Mouse (Mus musculus): ENCODE measurements around the gene Emilin1. TPM values are rescaled to one million over a fixed set of nuclear protein-coding genes. Genes with fewer than 3 reads are reported as not detected.

Gene Emilin1
- total and polyA plus RNA-seq, 3 experiments = 0.11 to 0.63 (median 0.34) TPM

DNA sequence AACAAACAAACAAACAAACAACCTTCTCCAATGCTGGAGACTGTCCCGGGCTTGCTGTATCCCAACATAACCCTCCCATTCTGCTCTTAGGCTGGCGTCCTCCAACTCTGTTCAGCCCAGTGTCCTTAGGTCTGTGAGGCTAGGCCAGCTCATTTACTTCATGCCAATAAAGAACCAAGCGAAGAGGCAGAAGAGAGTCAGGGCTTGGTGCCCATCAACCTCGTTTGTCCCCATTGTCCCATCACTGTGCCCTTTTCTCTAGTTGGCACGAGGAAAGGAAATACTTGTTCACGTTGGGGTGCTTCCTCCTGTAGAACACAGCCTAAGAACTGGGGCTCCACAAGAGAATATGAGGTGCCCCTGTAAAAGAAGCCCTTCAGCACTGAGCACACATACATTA lies 38.5 kb downstream of the Emilin1 start:
- H3K79me2 ChIP-seq (replicated peaks; ENCODE audit: control insufficient read depth, extremely low read depth, insufficient read depth, poor library complexity, severe bottlenecking) = no peaks in the 10 kb centered on the region
- H3K9ac ChIP-seq (ENCODE audit: insufficient read depth, low read depth) = no peak overlapping the region
- H3K4me3 ChIP-seq (replicated peaks in 1 of 3; ENCODE audit: low read depth in 2 of 3, low read length in 2 of 3, poor library complexity in 1 of 3) = no peak overlapping the region
- no peak for DNase-seq (ENCODE audit: extremely low read depth)
- dilution Hi-C loops (cut with MboI; ENCODE audit: extremely low pct_ligation_motif_present, extremely low pct_unique_long_range_greater_than_20kb, low sequenced_read_pairs) = no loop called here
- H3K27ac ChIP-seq (ENCODE audit: insufficient read depth, low read depth) = no peak overlapping the region
- H3K4me1 ChIP-seq (ENCODE audit: control insufficient read depth in 1 of 2, insufficient read depth in 2 of 2) = peaks cover 2 to 24% of the 10 kb centered on the region in 2 experiments; a peak in 3 of 4 replicates
- TF ChIP-seq CHD1 (IDR thresholded peaks at IDR 0.05; ENCODE audit: low read depth, low read length) (no peak), MAZ (IDR thresholded peaks at IDR 0.05; ENCODE audit: low read depth, low read length) (no peak), ETS1 (conservative IDR thresholded peaks at IDR 0.05; ENCODE audit: low read depth, low read length) (no peak)
- H3K27me3 ChIP-seq (replicated peaks) = peaks cover 10% of the 10 kb centered on the region
- in situ Hi-C loops (cut with MboI; ENCODE audit: low pct_ligation_motif_present, low pct_unique_long_range_greater_than_20kb, low sequenced_read_pairs) = no loop called here
- no peaks in the 10 kb centered on the region for H3K9me3 ChIP-seq (replicated peaks; ENCODE audit: low read length)
- H3K36me3 ChIP-seq (replicated peaks in 1 of 2; ENCODE audit: control insufficient read depth in 1 of 2, insufficient read depth in 1 of 2, low read length in 1 of 2) = peaks cover 38 to 47% of the 10 kb centered on the region in 2 experiments
- no peak overlapping the region for H3K4me2 ChIP-seq (ENCODE audit: insufficient read depth, low read depth, poor library complexity, severe bottlenecking)

DNA sequence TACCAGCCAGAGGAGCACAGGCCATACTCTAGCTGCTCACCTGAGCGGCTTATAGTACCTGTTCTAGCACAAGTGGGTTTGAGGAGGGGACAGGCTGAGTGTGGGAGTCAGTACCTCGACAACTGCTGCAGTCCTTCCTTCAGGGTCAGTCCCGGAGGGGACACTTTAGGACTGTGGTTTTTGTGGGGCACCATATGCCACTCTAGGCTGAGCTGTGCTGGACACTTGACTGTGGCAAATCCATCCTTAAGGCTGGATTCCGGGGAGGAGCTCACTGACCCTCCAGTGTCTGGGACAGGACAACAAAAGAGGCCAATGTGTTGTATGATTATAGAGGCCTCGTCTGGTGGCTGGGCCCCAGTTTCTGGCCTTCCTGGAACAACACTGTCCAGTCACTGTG lies 39.3 kb downstream of the Emilin1 start:
- peaks cover under 1% of the 10 kb centered on the region for H3K9me3 ChIP-seq (replicated peaks; ENCODE audit: low read length)
- H3K36me3 ChIP-seq (replicated peaks in 1 of 2; ENCODE audit: control insufficient read depth in 1 of 2, insufficient read depth in 1 of 2, low read length in 1 of 2) = peaks cover 43 to 50% of the 10 kb centered on the region in 2 experiments
- TF ChIP-seq CHD1 (IDR thresholded peaks at IDR 0.05; ENCODE audit: low read depth, low read length) (no peak), MYC (IDR thresholded peaks at IDR 0.05; ENCODE audit: low read depth, low read length) (no peak), RAD21 (IDR thresholded peaks at IDR 0.05; ENCODE audit: low read depth, low read length) (no peak), SIN3A (IDR thresholded peaks at IDR 0.05; ENCODE audit: low read length) (no peak), ETS1 (conservative IDR thresholded peaks at IDR 0.05; ENCODE audit: low read depth, low read length) (no peak), BHLHE40 (IDR thresholded peaks at IDR 0.05; ENCODE audit: low read depth, low read length) (no peak), NELFE (IDR thresholded peaks at IDR 0.05; ENCODE audit: low read depth, low read length) (no peak), USF1 (IDR thresholded peaks at IDR 0.05; ENCODE audit: low read depth, low read length) (no peak), KAT2A (IDR thresholded peaks at IDR 0.05; ENCODE audit: insufficient replicate concordance, low read length) (no peak), CTCF (conservative IDR thresholded peaks at IDR 0.05 in 1 of 2, IDR thresholded peaks at IDR 0.05 in 1 of 2; ENCODE audit: low read depth in 2 of 2, low read length in 2 of 2) (no peak)
- H3K27me3 ChIP-seq (replicated peaks) = peaks cover 10% of the 10 kb centered on the region
- H3K4me1 ChIP-seq (ENCODE audit: control insufficient read depth in 1 of 2, insufficient read depth in 2 of 2) = peaks cover 3 to 27% of the 10 kb centered on the region in 2 experiments
- H3K79me2 ChIP-seq (replicated peaks; ENCODE audit: control insufficient read depth, extremely low read depth, insufficient read depth, poor library complexity, severe bottlenecking) = no peaks in the 10 kb centered on the region
- H3K4me2 ChIP-seq (ENCODE audit: insufficient read depth, low read depth, poor library complexity, severe bottlenecking) = no peak overlapping the region
- H3K9ac ChIP-seq (ENCODE audit: insufficient read depth, low read depth) = no peak overlapping the region
- dilution Hi-C loops (cut with MboI; ENCODE audit: extremely low pct_ligation_motif_present, extremely low pct_unique_long_range_greater_than_20kb, low sequenced_read_pairs) = no loop called here
- no peak for DNase-seq (ENCODE audit: extremely low read depth)
- in situ Hi-C loops (cut with MboI; ENCODE audit: low pct_ligation_motif_present, low pct_unique_long_range_greater_than_20kb, low sequenced_read_pairs) = no loop called here
- H3K4me3 ChIP-seq (replicated peaks in 1 of 3; ENCODE audit: low read depth in 2 of 3, low read length in 2 of 3, poor library complexity in 1 of 3) = no peak overlapping the region
- H3K27ac ChIP-seq (ENCODE audit: insufficient read depth, low read depth) = no peak overlapping the region

DNA sequence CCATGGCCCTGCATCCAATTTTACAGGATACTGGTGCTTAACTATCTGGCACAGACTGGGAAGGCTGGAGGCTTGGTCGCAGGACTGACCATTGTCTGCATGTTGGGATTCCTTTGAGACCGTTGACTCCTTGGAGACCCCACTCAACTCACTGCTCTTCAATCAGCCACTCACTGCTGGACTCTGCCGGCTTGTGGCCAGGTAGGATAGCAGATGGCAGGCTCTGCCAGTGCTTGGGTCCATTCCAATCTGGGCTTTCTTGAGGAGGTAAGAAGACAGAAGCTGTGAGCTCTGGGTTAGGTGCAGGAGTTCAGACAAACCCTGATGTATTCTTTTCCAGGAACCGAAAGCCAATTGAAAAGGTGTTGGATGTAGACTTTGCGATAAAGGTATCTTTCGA lies 40.9 kb downstream of the Emilin1 start:
- no peak overlapping the region for H3K4me3 ChIP-seq (replicated peaks in 1 of 3; ENCODE audit: low read depth in 2 of 3, low read length in 2 of 3, poor library complexity in 1 of 3)
- H3K36me3 ChIP-seq (replicated peaks in 1 of 2; ENCODE audit: control insufficient read depth in 1 of 2, insufficient read depth in 1 of 2, low read length in 1 of 2) = peaks cover 53 to 65% of the 10 kb centered on the region in 2 experiments
- peaks cover 10 to 37% of the 10 kb centered on the region in 2 experiments for H3K4me1 ChIP-seq (ENCODE audit: control insufficient read depth in 1 of 2, insufficient read depth in 2 of 2)
- H3K27me3 ChIP-seq (replicated peaks) = peaks cover 5% of the 10 kb centered on the region
- peaks cover 5% of the 10 kb centered on the region for H3K9me3 ChIP-seq (replicated peaks; ENCODE audit: low read length)
- no peak overlapping the region for H3K4me2 ChIP-seq (ENCODE audit: insufficient read depth, low read depth, poor library complexity, severe bottlenecking)
- H3K79me2 ChIP-seq (replicated peaks; ENCODE audit: control insufficient read depth, extremely low read depth, insufficient read depth, poor library complexity, severe bottlenecking) = peaks cover 11% of the 10 kb centered on the region
- in situ Hi-C loops (cut with MboI; ENCODE audit: low pct_ligation_motif_present, low pct_unique_long_range_greater_than_20kb, low sequenced_read_pairs) (no loop called here), dilution Hi-C loops (cut with MboI; ENCODE audit: extremely low pct_ligation_motif_present, extremely low pct_unique_long_range_greater_than_20kb, low sequenced_read_pairs) (no loop called here)
- no peak overlapping the region for H3K27ac ChIP-seq (ENCODE audit: insufficient read depth, low read depth)
- H3K9ac ChIP-seq (ENCODE audit: insufficient read depth, low read depth) = no peak overlapping the region
- no peak for DNase-seq (ENCODE audit: extremely low read depth)
- no peak for TF ChIP-seq MAZ (IDR thresholded peaks at IDR 0.05; ENCODE audit: low read depth, low read length)
- no peak for TF ChIP-seq BHLHE40 (IDR thresholded peaks at IDR 0.05; ENCODE audit: low read depth, low read length)
- no peak for TF ChIP-seq PAX5 (IDR thresholded peaks at IDR 0.05; ENCODE audit: low read length)
- TF ChIP-seq JUN (IDR thresholded peaks at IDR 0.05; ENCODE audit: insufficient read depth, low read depth, low read length) = no peak
- TF ChIP-seq ZNF384 (IDR thresholded peaks at IDR 0.05; ENCODE audit: low read depth, low read length) = no peak
- TF ChIP-seq GABPA (IDR thresholded peaks at IDR 0.05; ENCODE audit: insufficient replicate concordance, low read depth, low read length) = no peak
- TF ChIP-seq SMC3 (IDR thresholded peaks at IDR 0.05; ENCODE audit: low read depth, low read length) = no peak
- no peak; the same call in 1 of the 2 replicates for TF ChIP-seq POLR2AphosphoS2 (IDR thresholded peaks at IDR 0.05; ENCODE audit: low read depth, low read length)
- TF ChIP-seq UBTF (IDR thresholded peaks at IDR 0.05; ENCODE audit: low read depth, low read length) = no peak
- no peak for TF ChIP-seq RAD21 (IDR thresholded peaks at IDR 0.05; ENCODE audit: low read depth, low read length)
- TF ChIP-seq TCF12 (IDR thresholded peaks at IDR 0.05; ENCODE audit: low read depth, low read length) = no peak
- no peak for TF ChIP-seq USF2 (conservative IDR thresholded peaks at IDR 0.05; ENCODE audit: low read depth, low read length)
- no peak for TF ChIP-seq SIN3A (IDR thresholded peaks at IDR 0.05; ENCODE audit: low read length)
- TF ChIP-seq CHD2 (IDR thresholded peaks at IDR 0.05; ENCODE audit: low read length) = no peak
- TF ChIP-seq ETS1 (conservative IDR thresholded peaks at IDR 0.05; ENCODE audit: low read depth, low read length) = no peak
- no peak for TF ChIP-seq NRF1 (IDR thresholded peaks at IDR 0.05; ENCODE audit: low read depth, low read length)
- no peak for TF ChIP-seq HCFC1 (IDR thresholded peaks at IDR 0.05; ENCODE audit: low read depth, low read length)
- no peak for TF ChIP-seq ELF1 (IDR thresholded peaks at IDR 0.05; ENCODE audit: low read depth, low read length)
- no peak for TF ChIP-seq E2F4 (IDR thresholded peaks at IDR 0.05; ENCODE audit: insufficient replicate concordance, low read depth, low read length)
- TF ChIP-seq CTCF (conservative IDR thresholded peaks at IDR 0.05 in 1 of 2, IDR thresholded peaks at IDR 0.05 in 1 of 2; ENCODE audit: low read depth in 2 of 2, low read length in 2 of 2) = no peak

Measured in CH12.LX (cell line).